Mouse (Mus musculus) mouse embryonic stem cell (cell line): ENCODE measurements around the gene Abhd15.

Experiments used
- in situ Hi-C, 2 experiments: fragments of 300-500 bp; cut with MboI; formaldehyde crosslinking; loops; 1 replicate in 1 of 2; 3 replicates in 1 of 2; pipeline ENCODE4 v1.14.3; 2019 to 2020; ENCODE audit warnings: low sequenced_read_pairs in 2 of 2, low pct_unique_long_range_greater_than_20kb in 1 of 2, mixed read lengths in 1 of 2; ENCODE audit not compliant: unreplicated experiment in 1 of 2

Abhd15 gene

GRCm38 (mm10) chr11:77514832-77515636 is at the start of gene Abhd15:
Gene Abhd15 (plus strand): TSS chr11:77515121.
- in situ Hi-C loops: no loop called here

GRCm38 (mm10) chr11:77466544-77466943 is 48.4 kb upstream of the Abhd15 start:
- in situ Hi-C loops: no loop called here

GRCm38 (mm10) chr11:77467157-77467556 is 47.8 kb upstream of the Abhd15 start:
- in situ Hi-C loops: no loop called here

DNA sequence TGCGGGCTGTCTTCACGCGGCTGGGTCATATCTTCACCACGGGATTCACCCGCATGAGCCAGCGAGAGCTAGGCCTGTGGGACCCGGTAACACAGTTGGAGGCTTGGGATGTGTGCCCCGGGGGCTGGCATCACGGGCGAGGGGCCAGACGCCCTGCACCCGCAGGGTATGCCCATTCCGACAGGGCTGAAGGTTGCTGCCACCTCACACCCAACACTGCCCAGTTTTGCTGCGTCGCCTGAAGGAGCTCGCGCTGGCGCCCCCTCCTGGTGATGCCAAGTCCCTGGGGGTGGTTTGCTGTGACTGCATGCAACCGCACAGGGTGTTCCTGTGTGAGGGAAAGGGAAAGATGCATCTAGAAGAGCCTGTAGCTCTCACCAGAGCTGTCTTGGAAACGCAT is 47.1 kb upstream of the Abhd15 start:
- in situ Hi-C loops: no loop called here

DNA sequence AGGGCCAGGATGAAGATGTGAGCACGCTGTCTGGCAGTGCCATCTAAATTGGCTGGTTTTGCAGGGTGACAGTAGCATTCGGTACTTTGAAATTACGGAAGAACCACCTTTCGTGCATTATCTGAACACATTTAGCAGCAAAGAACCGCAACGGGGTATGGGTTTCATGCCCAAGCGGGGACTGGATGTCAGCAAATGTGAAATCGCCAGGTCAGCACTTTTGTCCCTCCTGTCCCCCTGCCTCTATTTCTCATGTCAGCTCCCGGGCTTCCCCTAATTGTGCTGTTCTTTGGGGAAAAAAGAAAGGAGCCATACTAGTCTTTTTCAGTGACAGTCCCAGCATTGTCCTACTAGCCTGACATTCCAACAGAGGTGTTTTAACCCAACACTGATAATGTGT is 46.5 kb upstream of the Abhd15 start:
- in situ Hi-C loops: no loop called here

GRCm38 (mm10) chr11:77471407-77471806 is 43.5 kb upstream of the Abhd15 start:
- in situ Hi-C loops: no loop called here

- in situ Hi-C loops: no loop called here
Measured at GRCm38 (mm10) chr11:77472775-77473174, 42.1 kb upstream of the Abhd15 start.

GRCm38 (mm10) chr11:77476216-77476615 is 38.7 kb upstream of the Abhd15 start:
- in situ Hi-C loops: no loop called here

- in situ Hi-C loops: no loop called here
Measured at GRCm38 (mm10) chr11:77476895-77477294, 38.0 kb upstream of the Abhd15 start.

DNA sequence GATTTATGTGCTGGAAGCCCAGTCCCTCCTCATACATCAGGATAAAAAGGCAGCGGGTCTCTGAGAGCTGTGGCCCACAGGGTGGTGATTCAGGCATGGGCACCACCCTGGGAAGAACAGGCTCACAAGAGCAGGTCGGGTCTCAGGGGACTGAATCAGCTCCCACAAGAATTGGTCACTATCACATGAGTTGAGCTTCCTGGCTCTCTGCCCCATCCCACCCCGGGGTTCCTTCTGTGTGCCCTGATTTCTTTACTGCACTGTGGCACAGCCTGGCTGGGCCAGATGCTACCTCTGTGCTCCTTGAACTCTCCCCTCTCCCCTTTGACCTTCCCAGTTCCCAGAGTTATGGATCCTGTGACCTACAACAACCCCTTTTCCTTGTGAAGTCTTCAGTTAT is 31.9 kb upstream of the Abhd15 start:
- in situ Hi-C loops: no loop called here

GRCm38 (mm10) chr11:77483510-77484255 is 31.2 kb upstream of the Abhd15 start:
- in situ Hi-C loops: no loop called here

DNA sequence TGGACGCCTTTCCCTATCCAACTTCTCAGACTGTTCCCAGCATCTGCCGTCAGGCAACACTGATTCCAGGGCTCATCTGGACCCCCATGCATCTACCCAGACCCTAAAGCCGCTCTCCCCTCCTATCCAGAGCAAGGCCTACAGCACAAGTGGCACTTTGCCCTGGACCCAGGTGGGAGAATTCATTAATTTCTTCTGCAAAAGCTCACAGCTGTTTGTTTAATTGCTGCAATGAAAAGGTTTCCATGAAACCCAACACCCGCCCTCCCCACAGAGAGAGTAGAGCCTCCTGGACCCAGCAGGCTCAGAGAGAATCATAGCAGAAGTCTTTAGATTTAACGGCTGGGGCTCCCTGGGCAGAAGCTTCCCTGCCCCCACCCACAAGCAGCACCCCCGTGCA is 29.7 kb upstream of the Abhd15 start:
- in situ Hi-C loops: no loop called here

GRCm38 (mm10) chr11:77486798-77487197 is 28.1 kb upstream of the Abhd15 start:
- in situ Hi-C loops: no loop called here

DNA sequence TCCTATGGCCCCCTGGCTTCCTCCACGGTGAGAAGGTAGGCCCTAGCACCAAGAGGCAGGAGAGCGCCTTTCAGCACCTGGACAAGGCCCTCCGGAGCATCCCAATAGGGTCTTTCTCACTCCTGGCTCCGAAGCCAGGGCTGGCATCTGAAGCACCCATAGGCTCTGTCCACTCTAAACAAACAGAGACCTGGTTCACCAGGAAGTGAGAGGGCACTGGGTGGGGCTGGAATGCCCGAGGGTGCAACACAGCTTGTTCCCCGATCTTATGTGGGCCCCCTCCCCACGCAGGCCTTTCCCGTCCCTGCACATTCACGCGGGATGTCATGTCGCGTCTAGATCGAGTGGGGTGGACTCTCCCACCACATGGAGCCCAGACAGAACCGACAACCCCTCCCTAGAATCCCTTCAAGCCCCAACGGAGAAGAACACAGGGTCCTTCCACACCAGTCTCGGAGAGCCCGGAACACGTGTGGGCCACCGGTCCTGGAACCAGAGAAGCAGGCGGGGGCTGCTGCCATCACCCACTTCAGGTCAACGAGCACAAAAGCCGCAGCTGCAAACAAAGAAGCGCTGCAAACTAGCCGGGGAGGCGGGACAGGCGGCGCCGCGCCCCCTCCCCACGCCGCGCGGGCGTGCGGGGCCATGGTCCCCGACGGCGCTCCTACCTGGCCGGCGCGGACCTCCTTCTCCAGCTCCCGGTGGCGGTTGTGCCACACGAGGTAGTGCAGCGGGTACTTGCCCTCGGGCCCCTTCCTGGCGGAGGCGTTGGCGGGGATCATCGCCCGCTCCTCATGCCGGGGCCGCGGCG is 25.9 kb upstream of the Abhd15 start:
- in situ Hi-C loops: no loop called here

- in situ Hi-C loops: no loop called here
Measured at GRCm38 (mm10) chr11:77489591-77490235, 25.2 kb upstream of the Abhd15 start, which contains the start of gene Ankrd13b. Gene Ankrd13b (minus strand): TSS chr11:77489678.

DNA sequence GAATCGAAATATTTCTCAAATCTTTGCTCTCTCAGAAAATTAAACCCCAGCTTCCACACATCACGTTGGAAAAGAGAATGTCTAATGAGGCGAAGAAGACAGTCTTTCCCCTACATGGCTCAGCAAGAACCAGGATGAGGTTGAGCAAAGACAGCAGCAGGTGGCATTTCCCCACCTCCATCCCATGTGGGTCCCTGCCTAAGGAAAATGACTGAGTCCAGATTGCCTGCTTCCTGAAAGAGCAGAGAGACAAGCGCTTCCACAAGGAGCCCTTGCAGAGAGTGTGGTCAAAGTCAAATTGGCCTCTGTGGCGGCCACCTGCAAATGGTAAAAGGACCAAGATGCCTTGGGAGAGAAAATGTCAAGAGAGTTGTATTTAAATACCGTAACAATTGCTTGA is 24.5 kb upstream of the Abhd15 start:
- in situ Hi-C loops: no loop called here

DNA sequence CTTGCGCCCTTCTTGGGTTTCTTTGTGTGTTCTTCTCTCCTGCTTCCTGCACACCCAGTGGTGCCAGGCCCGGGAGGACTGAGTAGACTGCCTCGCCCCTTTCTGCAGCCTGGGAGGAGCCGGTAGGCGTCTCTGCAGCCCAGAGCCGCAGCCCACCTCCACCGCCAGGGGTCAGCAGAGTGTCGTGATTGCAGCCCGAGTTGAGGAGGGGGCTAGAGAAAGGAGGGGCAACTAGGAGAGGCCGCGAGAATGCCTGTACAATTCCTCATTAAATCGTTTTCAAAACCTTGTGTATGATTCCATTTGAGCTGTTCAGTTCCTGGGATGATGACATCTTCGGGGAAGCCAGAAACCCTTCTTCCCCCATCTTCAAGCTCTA is 23.8 kb upstream of the Abhd15 start:
- in situ Hi-C loops: no loop called here

DNA sequence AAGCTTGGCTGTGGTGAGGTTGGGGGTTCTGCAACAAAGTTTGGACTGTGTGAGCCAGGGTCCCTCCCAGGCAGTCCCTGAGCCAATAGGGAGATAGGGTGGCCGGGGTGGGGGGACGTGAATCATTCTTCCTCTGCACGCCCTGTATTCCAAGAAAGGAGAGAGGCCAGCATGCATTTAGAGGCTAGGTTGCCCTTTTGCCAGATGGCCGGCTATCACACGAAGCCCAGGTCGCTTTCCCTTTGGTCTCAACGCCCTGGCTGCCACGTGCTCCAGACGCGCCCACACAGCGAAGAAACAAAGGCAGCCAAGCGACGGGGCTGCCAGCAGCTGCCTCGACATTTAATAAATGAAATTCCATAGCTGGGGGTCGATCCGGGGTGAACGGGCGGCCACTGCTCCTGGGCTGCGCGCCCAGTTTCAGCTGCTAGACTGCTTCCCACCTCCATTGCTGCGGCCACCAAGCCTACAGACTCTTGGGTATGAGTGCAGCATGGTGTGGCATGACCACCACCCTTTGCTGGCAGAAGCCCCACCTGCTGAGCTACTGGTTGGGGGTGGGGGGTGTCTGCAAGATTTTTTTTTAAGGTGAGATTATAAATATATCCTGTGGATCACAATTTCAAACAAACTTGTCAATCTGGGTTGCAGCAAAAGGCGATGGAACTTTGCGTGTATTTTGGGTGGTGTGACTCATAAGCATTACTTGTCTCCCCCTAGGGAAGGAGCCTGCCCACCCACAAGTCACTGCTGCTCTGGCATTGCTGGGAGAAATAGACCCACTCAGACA is 23.2 kb upstream of the Abhd15 start:
- in situ Hi-C loops: no loop called here
